Mouse (Mus musculus) hindlimb bud, embryonic 11.5 days (tissue): ENCODE results near the gene Tmx1.

ENCODE experiments used
- DNase-seq: peaks from one replicate; pipeline ENCODE4 v3.0.0-alpha.2; 2012; ENCODE audit warnings: low read depth, low spot score; ENCODE audit errors: extremely low spot score

Gene Tmx1

GRCm38 (mm10) chr12:70486716-70487480, 34.0 kb downstream of the Tmx1 start:
- DNase-seq: no peak

- DNase-seq: no peak
Observed at GRCm38 (mm10) chr12:70492441-70492840, 39.5 kb downstream of the Tmx1 start.

GRCm38 (mm10) chr12:70494494-70495281, 41.8 kb downstream of the Tmx1 start:
- DNase-seq: peak; percentile 58

- DNase-seq: no peak
Observed at GRCm38 (mm10) chr12:70495282-70495922, 42.5 kb downstream of the Tmx1 start.

GRCm38 (mm10) chr12:70498091-70498490, 45.2 kb downstream of the Tmx1 start:
- no peak for DNase-seq

- DNase-seq: no peak
Observed at GRCm38 (mm10) chr12:70505971-70506370, 53.1 kb downstream of the Tmx1 start.

- DNase-seq: no peak
Observed at GRCm38 (mm10) chr12:70512023-70512422, 59.1 kb downstream of the Tmx1 start.

GRCm38 (mm10) chr12:70512431-70512830, 59.5 kb downstream of the Tmx1 start:
- DNase-seq: no peak
